Mouse (Mus musculus): ENCODE data around the gene Pum2.

- TF ChIP-seq CTCF (IDR thresholded peaks at IDR 0.05; ENCODE audit: borderline replicate concordance, insufficient read depth, low read length) (no peak), POLR2A (IDR thresholded peaks at IDR 0.05; ENCODE audit: low read depth, low read length) (no peak)
These were observed 105.9 kb downstream of the Pum2 start for GRCm38 (mm10) chr12:8779851-8780250.

Measured in embryonic fibroblast, embryonic 13.5 days (primary cell).